In the genomic region with DNA sequence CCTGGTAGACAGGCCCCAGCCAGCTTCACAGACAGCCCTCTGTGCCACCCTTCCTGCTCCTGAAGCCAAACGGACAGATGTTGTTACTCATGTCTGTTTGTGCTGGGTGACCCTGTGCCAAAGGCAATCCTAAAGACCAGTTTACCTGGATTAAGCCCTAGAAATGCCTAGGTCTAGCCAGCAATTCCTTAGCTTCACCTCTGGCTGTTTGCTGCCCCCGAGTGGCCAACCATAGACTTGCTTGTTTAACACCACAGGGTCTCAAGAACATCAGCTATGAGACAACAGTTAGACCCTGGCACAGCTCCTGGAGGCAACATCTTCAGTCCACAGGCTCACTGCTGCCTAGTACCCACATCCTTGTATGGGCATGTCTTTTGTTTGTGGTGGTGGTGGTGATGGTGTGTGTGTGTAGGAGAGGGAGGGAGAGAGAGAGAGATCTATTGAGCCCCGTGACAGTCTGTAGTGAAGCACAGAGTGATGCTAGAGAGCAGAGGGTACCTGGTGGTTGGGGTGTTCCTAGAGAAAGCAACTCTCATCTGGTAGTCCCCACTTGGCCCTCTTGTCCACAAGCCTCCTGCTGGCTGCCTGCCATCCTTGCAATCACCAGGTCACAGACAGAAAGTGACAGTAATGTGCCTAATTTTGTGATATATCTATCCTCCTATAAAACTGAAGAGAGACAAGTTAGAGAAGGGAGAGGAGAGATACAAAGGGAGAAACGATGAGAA, we compare ENCODE assay signal across 8 mouse cellular contexts. TPM values are rescaled to one million over a fixed set of nuclear protein-coding genes. Genes with fewer than 3 reads are reported as not detected.
DNase-seq lines count a peak whose midpoint lies in the region; ATAC-seq and TF ChIP-seq lines count a peak whose summit lies in the region.

No protein-coding gene starts in this region.

- no peak for TF ChIP-seq POLR2A in testis, adult 2 months (IDR thresholded peaks at IDR 0.05; ENCODE audit: control insufficient read depth, low read depth, low read length)
- TF ChIP-seq POLR2A in kidney, adult 2 months (IDR thresholded peaks at IDR 0.05; ENCODE audit: low read depth, low read length), result no peak

- H3K9ac ChIP-seq in limb, embryonic 12.5 days (replicated peaks), result no peak overlapping the region

- no peaks in the 10 kb centered on the region for H3K27me3 ChIP-seq in testis, adult 2 months (ENCODE audit: control insufficient read depth, insufficient read depth, low read length)
- no peaks in the 10 kb centered on the region for H3K27me3 ChIP-seq in kidney, adult 2 months (replicated peaks; ENCODE audit: control insufficient read depth, insufficient read depth, low read length)
- no peaks in the 10 kb centered on the region for H3K27me3 ChIP-seq in limb, embryonic 12.5 days

- 0 out of 2 replicates have a peak, but pooled peaks have one; percentile 42 for ATAC-seq in limb, embryonic 12.5 days (ENCODE audit: insufficient number of reproducible peaks, insufficient read depth, low FRiP score, low TSS enrichment, low read depth)

- no peaks in the 10 kb centered on the region for H3K9me3 ChIP-seq in limb, embryonic 12.5 days

- no peaks in the 10 kb centered on the region; the same call in 1 of the 2 replicates for H3K36me3 ChIP-seq in testis, adult 2 months (ENCODE audit: control insufficient read depth, insufficient read depth, low read length)
- no peaks in the 10 kb centered on the region for H3K36me3 ChIP-seq in kidney, adult 2 months (ENCODE audit: control insufficient read depth, insufficient read depth, low read length)
- H3K36me3 ChIP-seq in limb, embryonic 12.5 days, result peaks cover 25% of the 10 kb centered on the region

- DNase-seq in testis, postnatal 14 days (ENCODE audit: low spot score), result no peak
- DNase-seq in cerebellum, postnatal 25 days, result peak; percentile 80 to 90
- peak; percentile 78 for DNase-seq in gastrocnemius, postnatal 10 days
- peak; percentile 83 for DNase-seq in kidney, adult 2 months
- peak; percentile 43 to 64 for DNase-seq in natural killer cell, adult 2 months (ENCODE audit: low spot score in 2 of 2)
- peak; percentile 89 for DNase-seq in testis, postnatal 10 days (ENCODE audit: low spot score)

- no peak overlapping the region for H3K27ac ChIP-seq in testis, adult 2 months (ENCODE audit: control insufficient read depth, insufficient read depth, low read depth, low read length)
- no peak overlapping the region for H3K27ac ChIP-seq in kidney, adult 2 months (ENCODE audit: insufficient read depth, low read depth, low read length)
- H3K27ac ChIP-seq in limb, embryonic 12.5 days, result no peak overlapping the region

- H3K4me3 ChIP-seq in testis, adult 2 months (ENCODE audit: control insufficient read depth, low read depth, low read length), result no peak overlapping the region
- H3K4me3 ChIP-seq in kidney, adult 2 months (ENCODE audit: insufficient read depth, low read depth, low read length), result no peak overlapping the region
- H3K4me3 ChIP-seq in limb, embryonic 12.5 days (replicated peaks), result no peak overlapping the region

- 27% methylated on average over 4 of the region's 4 CpGs for WGBS in kidney, adult 2 months
- 28% methylated on average over 4 of the region's 4 CpGs for WGBS in limb, embryonic 12.5 days

- H3K4me2 ChIP-seq in limb, embryonic 12.5 days, result no peak overlapping the region

- TF ChIP-seq CTCF in testis, adult 2 months (IDR thresholded peaks at IDR 0.05; ENCODE audit: control insufficient read depth, insufficient read depth, insufficient replicate concordance, low read depth, low read length), result peak; percentile 24; the same call in 1 of the 2 replicates
- TF ChIP-seq CTCF in kidney, adult 2 months (conservative IDR thresholded peaks at IDR 0.05; ENCODE audit: insufficient read depth, insufficient read length, low read depth, low read length), result peak; percentile 94

- peaks cover 3% of the 10 kb centered on the region; the same call in 1 of the 2 replicates for H3K4me1 ChIP-seq in testis, adult 2 months (ENCODE audit: control insufficient read depth, insufficient read depth, low read length)
- H3K4me1 ChIP-seq in kidney, adult 2 months (ENCODE audit: control insufficient read depth, insufficient read depth, low read length), result 0 out of 2 replicates have a peak, but pooled peaks cover 2% of the 10 kb centered on the region
- no peaks in the 10 kb centered on the region for H3K4me1 ChIP-seq in limb, embryonic 12.5 days (replicated peaks)

RNA-seq across cellular contexts. Expression of a gene that starts 7.8 kb away (rescaled TPM):
- 1,176 and 1,231 TPM in 2 replicates for polyA plus RNA-seq in testis, adult 2 months (2012; rRNA removed)
- total RNA-seq in gastrocnemius, postnatal 10 days (2021), result 10 to 100 TPM; 45.0 to 57.6 TPM
- 43.0 and 43.9 TPM in 2 replicates for polyA plus RNA-seq in kidney, adult 2 months (2012; rRNA removed)
- 64.6 and 69.6 TPM in 2 replicates for polyA plus RNA-seq in limb, embryonic 12.5 days (2016; fragmentation: Nextera tagmentation; extraction: Ambion mirVana)

RNA-seq across cellular contexts. Expression of a gene that starts 14.9 kb away (rescaled TPM):
- polyA plus RNA-seq in testis, adult 2 months (2012; rRNA removed), result 40.8 and 56.4 TPM in 2 replicates
- 1 to 10 TPM; 2.3 to 3.7 TPM for total RNA-seq in gastrocnemius, postnatal 10 days (2021)
- 38.9 and 46.2 TPM in 2 replicates for polyA plus RNA-seq in kidney, adult 2 months (2012; rRNA removed)
- 2.3 and 2.6 TPM in 2 replicates for polyA plus RNA-seq in limb, embryonic 12.5 days (2016; fragmentation: Nextera tagmentation; extraction: Ambion mirVana)

RNA-seq across cellular contexts. Expression of a gene that starts 25.5 kb away (rescaled TPM):
- polyA plus RNA-seq in testis, adult 2 months (2012; rRNA removed), result 9.6 and 11.8 TPM in 2 replicates
- total RNA-seq in gastrocnemius, postnatal 10 days (2021), result 10 to 100 TPM in 1 of 2 experiments, 1 to 10 TPM in 1; 7.8 to 11.2 TPM
- polyA plus RNA-seq in kidney, adult 2 months (2012; rRNA removed), result 17.2 and 18.4 TPM in 2 replicates
- polyA plus RNA-seq in limb, embryonic 12.5 days (2016; fragmentation: Nextera tagmentation; extraction: Ambion mirVana), result 45.7 and 48.5 TPM in 2 replicates

RNA-seq across cellular contexts. Expression of a gene that starts 25.5 kb away (rescaled TPM):
- 3.7 and 3.8 TPM in 2 replicates for polyA plus RNA-seq in testis, adult 2 months (2012; rRNA removed)
- 10 to 100 TPM; 13.0 to 17.1 TPM for total RNA-seq in gastrocnemius, postnatal 10 days (2021)
- polyA plus RNA-seq in kidney, adult 2 months (2012; rRNA removed), result 38.2 and 44.7 TPM in 2 replicates
- polyA plus RNA-seq in limb, embryonic 12.5 days (2016; fragmentation: Nextera tagmentation; extraction: Ambion mirVana), result 6.1 and 7.0 TPM in 2 replicates

RNA-seq across cellular contexts. Expression of a gene that starts 32.9 kb away (rescaled TPM):
- polyA plus RNA-seq in testis, adult 2 months (2012; rRNA removed), result 44.5 and 44.9 TPM in 2 replicates
- total RNA-seq in gastrocnemius, postnatal 10 days (2021), result 10 to 100 TPM; 11.2 to 17.2 TPM
- polyA plus RNA-seq in kidney, adult 2 months (2012; rRNA removed), result 30.1 and 31.4 TPM in 2 replicates
- polyA plus RNA-seq in limb, embryonic 12.5 days (2016; fragmentation: Nextera tagmentation; extraction: Ambion mirVana), result 70.5 and 73.8 TPM in 2 replicates

Comparison
In these comparisons a context has a peak if more than half of its experiments do, and no peak if none do; other contexts are left out.
1. RNA of a gene that starts 7.8 kb away (polyA plus RNA-seq): 1,176 to 1,231 TPM in testis, adult 2 months; 64.6 to 69.6 TPM in limb, embryonic 12.5 days and 43.0 to 43.9 TPM in kidney, adult 2 months; every median in the first group is over 10 times any median in the second.
2. RNA of a gene that starts 14.9 kb away (polyA plus RNA-seq): 40.8 to 56.4 TPM in testis, adult 2 months and 38.9 to 46.2 TPM in kidney, adult 2 months; 2.3 to 2.6 TPM in limb, embryonic 12.5 days; every median in the first group is over 10 times any median in the second.